Mouse (Mus musculus) liver, embryonic 18 days (tissue): ENCODE data around the gene Ergic1. TPM values are rescaled to one million over a fixed set of nuclear protein-coding genes. Genes with fewer than 3 reads are reported as not detected.

ENCODE experiments used
- polyA plus RNA-seq: library from polyadenylated mRNA; depleted of rRNA; stranded (reverse); fragments of >200 nt; gene quantifications from 2 replicates; pipeline ENCODE4 v1.2.3, GENCODE M21; 2012; rRNA removed

Ergic1 gene
- polyA plus RNA-seq, result 53.4 and 55.7 TPM in 2 replicates

GRCm38 (mm10) chr17:26561290-26561640 lies at the start of gene Ergic1:
Ergic1 (plus strand) TSS chr17:26561489.

GRCm38 (mm10) chr17:26561651-26562181 lies 427 bp downstream of the Ergic1 start, which contains the start of gene Dusp1:
Dusp1 (minus strand) TSS chr17:26562128.

GRCm38 (mm10) chr17:26662978-26663683 lies 101.8 kb downstream of the Ergic1 start, which contains the start of gene Atp6v0e:
Atp6v0e (plus strand) TSS chr17:26663231.

Other genes starting within 250 kb of the Ergic1 start
- 0.25 and 0.27 TPM in 2 replicates for gene Neurl1b, start 146.7 kb upstream of the Ergic1 start, polyA plus RNA-seq
- gene Dusp1, start 639 bp downstream of the Ergic1 start, polyA plus RNA-seq, result 27.0 and 35.9 TPM in 2 replicates
- gene Atp6v0e, start 101.7 kb downstream of the Ergic1 start, polyA plus RNA-seq, result 93.2 and 101 TPM in 2 replicates
- 2.7 and 3.5 TPM in 2 replicates for gene Crebrf, start 154.2 kb downstream of the Ergic1 start, polyA plus RNA-seq
- 16.1 and 16.5 TPM in 2 replicates for gene Bnip1, start 219.6 kb downstream of the Ergic1 start, polyA plus RNA-seq